Mouse (Mus musculus) adrenal gland, postnatal 4 days (tissue): ENCODE measurements at regions not wholly inside any gene's neighbourhood (a gene's known extent, or its start where the extent isn't known, plus 50 kb on each side); places are given as distances from the start of the nearest gene placed in this dataset.
"Not testable (repeated sequence)": the region's sequence is repeated elsewhere in the genome, so short reads cannot be mapped to it uniquely, and the experiment has no call there.

Source experiments
- DNase-seq, 2 experiments: peaks; one replicate each; pipeline ENCODE4 v3.0.0; 2021 to 2022; ENCODE audit warnings: low spot score in 2 of 2, mixed read lengths in 2 of 2

- DNase-seq = not testable (repeated sequence)
These were observed 140.2 kb downstream of the Pls3 start for GRCm38 (mm10) chrX:75734628-75735302.

GRCm38 (mm10) chrX:75733651-75734050 lies 141.3 kb downstream of the Pls3 start:
- peak in 1 of 2 experiments; percentile 54 for DNase-seq

GRCm38 (mm10) chrX:75729791-75730190 lies 145.2 kb downstream of the Pls3 start:
- DNase-seq = not testable (repeated sequence)

GRCm38 (mm10) chrX:75728507-75728906 lies 146.5 kb downstream of the Pls3 start:
- DNase-seq = peak in 1 of 2 experiments; percentile 5

- DNase-seq = not testable (repeated sequence)
These were observed 145.5 kb upstream of the Rab39b start for GRCm38 (mm10) chrX:75723542-75723941.

- no peak for DNase-seq
These were observed 121.9 kb upstream of the Rab39b start for GRCm38 (mm10) chrX:75699949-75700348.

- not testable (repeated sequence) for DNase-seq
These were observed 97.2 kb upstream of the Rab39b start for GRCm38 (mm10) chrX:75675271-75675670.

GRCm38 (mm10) chrX:75673920-75674665 lies 96.1 kb upstream of the Rab39b start:
- DNase-seq = peak; percentile 49 to 78

GRCm38 (mm10) chrX:75673586-75673919 lies 95.5 kb upstream of the Rab39b start:
- DNase-seq = peak in 1 of 2 experiments; percentile 3

- no peak for DNase-seq
These were observed 94.9 kb upstream of the Rab39b start for GRCm38 (mm10) chrX:75672976-75673375.

- no peak for DNase-seq
These were observed 89.6 kb upstream of the Rab39b start for GRCm38 (mm10) chrX:75667636-75668035.

GRCm38 (mm10) chrX:75643402-75643801 lies 65.4 kb upstream of the Rab39b start:
- peak in 1 of 2 experiments; percentile 7 for DNase-seq
